Mouse (Mus musculus) kidney, postnatal 10 days (tissue): ENCODE measurements around the gene Mlf1.
A peak's percentile ranks its signal among the peaks of the same experiment; 100 is the strongest.

ENCODE experiments used
- DNase-seq: peaks from one replicate; pipeline ENCODE4 v3.0.0; 2021; ENCODE audit warnings: mixed read lengths

Mlf1 gene

DNA sequence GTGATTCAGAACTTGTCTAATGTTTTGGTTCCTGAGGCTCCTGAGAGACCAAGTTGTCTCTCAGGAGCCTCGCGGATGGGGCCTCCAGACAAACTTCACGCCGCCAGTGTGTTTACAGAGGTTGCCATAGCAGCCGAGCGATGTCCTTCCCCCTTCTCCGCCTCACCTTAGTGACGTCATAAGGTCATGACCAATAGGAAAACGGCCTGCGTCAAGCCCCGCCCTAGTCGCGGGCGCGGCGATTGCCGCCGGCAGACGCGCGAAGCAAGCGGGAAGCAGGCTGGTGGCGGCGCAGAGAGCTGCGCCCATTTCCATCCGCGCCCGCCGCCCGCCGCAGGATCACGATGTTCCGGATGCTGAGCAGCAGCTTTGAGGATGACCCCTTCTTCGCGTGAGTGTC is at the start of gene Mlf1:
Mlf1 (plus strand) TSS at position 226 of the 400 bp plus-strand sequence.
- DNase-seq = peak; percentile 89

DNA sequence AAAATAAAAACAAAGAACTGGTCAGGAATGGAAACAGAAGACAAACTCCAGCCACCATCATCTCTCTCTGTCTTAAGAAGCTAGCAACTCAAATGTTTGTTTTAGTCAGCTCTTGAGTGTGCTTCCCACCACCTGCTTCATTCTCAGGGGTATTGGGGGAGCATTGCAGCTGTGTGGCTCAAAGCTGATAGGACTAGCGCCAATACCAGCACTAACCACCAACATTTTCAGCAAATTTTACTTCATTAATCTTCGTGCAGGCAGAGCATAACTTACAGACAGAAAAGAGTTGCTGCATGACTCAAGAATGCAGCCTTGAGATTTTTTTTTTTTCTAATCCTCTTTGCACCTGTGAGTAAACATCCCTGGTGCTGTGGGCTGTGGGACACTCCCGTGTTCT is 34.3 kb upstream of the Mlf1 start:
- no peak for DNase-seq

DNA sequence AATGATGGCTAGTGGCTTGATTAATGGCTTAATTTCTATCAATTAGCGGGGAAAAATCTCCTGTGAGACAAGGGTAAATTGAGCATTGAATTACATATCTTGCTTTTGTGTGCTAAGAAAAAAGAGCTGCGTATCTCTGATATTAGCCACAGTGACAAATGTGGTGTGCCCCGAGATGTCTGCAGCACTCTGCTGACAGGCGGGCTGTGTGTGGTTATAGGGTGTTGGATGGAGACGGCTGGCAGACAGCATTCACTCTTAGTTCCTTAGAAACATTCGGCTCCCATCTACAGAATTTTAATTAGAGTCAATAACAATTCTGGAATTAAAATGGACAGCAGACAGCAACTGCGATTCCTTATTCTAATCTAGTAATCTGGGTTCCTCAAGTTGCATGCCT is 33.0 kb upstream of the Mlf1 start:
- no peak for DNase-seq

DNA sequence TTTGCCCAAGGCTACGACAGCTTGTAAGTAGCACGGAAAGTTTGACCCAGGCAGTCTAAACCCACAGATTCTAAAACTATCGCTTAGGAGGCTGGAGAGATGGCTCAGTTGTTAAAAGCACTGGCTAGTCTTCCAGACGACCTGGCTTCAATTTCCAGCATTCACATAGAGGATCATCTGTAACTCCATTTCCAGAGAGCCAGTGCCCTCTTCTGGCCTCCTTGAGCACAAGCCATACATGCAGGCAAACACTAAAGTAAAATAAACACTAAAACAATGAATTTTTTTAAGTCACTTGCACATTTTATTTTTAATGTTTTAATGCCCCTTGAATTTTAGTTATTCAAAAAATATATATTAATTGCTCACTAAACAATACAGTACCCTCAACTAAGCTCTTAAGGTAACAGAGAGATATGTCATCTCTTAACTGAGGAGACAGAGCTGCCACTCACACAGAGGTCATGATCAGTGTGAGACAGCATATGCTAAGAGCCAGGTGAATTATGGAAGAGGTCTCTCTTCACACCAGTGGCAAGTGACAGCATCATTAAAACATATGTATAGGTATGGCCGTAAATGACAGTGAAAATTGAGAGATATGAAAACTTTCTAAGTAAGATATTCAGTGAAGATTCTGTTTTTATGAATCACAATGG is 30.8 kb upstream of the Mlf1 start:
- DNase-seq = peak; percentile 8

DNA sequence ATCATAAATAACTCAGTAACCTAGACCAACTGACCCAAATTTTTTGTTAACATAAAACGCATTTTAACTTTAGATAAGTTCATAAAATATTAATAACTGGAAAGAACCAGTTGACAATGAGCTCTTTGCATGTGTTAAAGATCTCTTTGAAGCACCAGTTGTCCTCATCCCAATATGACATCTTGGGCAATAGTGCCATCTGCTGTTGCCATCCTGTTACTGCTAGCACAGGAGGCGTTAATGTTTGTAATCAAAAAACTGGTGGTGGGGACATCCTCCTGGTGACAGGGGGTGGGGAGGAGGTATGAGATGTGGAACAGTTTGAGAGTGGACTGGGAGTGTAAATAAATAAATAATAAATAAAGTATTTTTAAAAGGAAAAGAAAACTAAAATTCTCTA is 29.3 kb upstream of the Mlf1 start:
- peak; percentile 66 for DNase-seq

DNA sequence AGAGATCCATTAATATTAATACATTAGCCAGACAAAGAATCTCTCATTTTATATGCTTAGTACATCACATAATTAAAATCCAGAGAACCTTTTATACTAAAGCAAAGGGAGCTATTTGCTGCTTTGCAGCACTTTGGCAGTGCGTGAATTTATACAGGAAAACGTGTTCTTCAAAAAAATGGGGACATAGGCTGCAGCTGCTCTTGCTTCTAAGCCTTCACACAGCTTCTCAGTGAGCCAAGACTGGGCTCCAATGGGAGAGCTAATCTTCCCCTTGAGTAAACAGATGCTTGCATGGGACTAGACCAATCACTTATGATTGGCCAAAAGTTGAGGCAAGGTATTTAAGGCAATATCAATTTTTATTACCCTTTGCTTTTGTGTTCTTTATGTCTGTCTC is 27.2 kb upstream of the Mlf1 start:
- no peak for DNase-seq

DNA sequence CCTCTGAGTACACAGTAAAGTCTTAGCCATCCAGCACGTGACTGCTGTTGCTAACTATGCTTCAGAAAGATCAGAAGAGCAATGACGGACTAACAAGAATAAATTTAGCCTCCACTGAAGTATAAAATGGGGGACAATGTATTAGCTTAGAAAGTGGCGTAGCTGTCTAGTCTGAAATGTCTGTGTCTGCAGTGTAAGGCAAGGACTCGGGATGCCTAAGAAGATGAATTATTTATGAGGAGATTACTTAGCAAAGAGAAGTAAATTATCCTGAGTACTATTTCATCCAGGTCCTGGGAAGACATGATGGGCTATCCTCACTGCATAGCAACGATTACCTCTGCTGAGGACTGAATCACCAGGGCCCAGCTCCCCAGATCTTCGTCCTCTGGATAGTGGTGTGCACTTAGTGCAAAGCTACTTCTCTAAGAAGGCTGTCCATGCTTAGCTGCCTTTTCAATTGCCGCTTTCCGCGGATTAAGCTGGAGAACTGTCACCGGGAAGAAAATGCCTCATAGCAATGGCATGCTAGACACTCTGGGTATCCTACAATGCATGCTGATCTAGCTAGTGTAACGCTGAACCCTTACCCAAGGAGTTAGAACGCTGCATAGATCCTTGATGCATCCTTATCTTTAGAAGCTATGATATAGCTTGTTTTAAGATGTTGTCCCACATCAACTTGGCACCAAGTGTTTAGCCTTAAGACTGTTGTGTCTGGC is 22.3 kb upstream of the Mlf1 start:
- DNase-seq = no peak

DNA sequence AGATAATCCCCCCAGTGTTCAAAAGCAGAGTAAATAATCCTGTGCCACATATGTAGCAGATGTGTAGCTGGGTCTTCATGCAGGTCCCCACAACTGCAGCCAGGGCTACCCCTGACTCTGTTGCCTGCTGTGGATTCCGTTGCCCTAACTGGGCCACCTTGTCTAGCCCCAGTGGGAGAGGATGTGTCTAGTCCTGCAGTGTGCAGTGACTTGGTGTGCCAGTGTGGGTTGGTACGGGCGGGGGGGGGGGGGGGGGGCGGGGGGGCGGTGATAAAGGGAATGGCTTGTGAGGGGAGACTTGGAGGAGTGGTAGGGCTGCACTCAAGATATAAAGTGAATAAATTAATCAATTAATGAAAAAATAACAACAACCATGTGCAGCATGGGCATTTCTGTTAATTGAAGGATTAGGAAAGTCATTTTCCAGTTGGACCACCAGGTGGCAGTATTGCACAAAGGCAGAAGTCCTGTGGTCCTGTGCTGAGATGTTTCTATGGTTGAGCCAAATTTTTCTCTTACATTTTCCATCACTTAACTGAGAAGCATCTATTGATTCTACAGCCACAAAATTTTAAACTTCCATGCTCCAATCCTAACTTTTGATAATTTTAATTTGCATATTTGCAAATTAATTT is 21.7 kb upstream of the Mlf1 start:
- peak; percentile 47 for DNase-seq

DNA sequence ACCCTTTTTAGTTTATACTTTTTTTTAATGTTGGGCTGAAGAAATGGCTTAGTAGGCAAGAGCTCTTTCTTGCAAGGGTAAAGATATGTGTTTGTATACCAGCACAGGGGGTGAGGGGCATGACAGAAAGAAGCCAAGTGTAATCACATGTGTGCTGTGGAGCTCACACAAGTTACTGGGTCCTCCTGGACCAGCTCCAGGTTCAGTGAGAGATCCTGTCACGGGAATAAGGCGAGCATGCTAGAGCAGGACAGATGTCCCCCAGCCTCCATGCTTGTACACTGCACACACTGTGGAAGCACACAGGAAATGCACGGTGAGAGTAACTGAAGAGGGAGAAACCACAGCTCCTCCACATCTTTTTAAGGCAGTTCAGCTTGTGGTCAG is 21.1 kb upstream of the Mlf1 start:
- no peak for DNase-seq

DNA sequence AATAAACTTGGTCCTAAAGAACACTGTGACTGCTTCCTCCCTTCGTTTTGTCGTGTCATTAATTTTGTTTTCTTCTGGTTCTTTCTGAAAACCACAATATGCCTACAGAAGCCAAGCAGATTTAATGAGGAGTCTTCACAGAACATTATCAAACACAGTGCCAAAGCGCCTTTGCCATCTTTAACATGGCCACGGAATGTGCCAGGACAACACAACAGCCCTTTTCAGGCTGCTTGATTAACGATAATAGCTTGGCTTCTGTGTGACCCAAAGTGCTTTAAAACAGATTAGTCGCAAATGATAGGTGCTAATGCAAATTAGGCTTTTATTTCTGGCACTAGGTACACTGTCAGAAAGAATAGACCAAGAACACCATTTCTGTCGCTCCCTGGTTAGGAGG is 15.5 kb upstream of the Mlf1 start:
- no peak for DNase-seq

DNA sequence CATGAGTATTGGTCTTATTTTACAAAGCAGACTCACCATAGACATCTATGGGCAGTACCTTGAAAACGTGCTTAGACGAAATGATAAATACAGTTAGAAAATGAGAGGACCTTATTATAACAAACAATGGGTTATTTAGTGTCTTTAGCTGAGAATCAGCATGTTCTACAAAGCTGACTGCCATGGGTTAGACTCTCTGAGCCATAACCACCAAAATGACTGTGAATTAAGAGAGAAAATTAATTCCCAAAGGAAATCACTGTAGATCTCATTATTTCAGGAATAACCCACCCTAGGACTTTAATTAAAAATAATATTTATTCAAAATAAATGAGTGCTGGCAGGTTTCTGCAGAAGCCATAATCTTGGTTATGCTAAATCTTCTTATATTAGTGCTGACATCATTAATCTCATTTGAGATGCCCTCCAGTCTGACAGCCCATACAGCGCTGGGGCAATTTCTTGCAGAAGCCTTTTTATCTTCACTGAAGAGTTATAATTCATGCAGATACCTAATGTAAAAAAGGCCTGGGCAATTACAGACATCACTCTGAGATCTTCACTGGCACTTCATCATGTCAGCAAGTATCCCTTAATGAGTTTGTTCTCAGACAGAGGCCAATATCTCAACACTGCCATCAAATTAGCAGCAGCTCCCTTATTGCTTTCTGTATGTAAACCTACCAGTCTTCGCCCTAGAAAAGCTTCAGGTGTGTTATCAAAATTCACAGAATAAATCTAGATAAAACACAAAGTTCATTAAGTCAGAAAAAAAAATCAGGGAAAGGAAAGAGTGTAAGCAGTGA is 7.6 kb upstream of the Mlf1 start:
- DNase-seq = no peak

DNA sequence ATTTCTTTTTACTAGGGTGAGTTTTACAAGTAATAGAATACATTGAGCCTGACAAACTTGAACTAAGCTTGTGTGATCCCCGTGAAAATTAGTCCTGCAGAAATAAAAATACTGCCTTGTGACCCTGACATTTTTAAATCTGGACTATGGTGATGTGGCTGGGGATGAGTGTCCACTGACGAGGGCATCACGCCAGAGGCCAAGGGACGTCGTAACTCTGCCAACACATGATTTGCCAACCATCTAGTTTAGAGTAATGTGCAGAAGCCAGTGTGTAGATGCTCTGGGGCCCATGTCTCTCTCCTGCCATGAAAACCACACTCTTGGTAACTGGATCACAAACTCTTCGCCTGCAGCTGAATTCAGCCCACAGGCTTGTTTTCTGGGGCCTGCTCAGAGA is 6.4 kb upstream of the Mlf1 start:
- no peak for DNase-seq

DNA sequence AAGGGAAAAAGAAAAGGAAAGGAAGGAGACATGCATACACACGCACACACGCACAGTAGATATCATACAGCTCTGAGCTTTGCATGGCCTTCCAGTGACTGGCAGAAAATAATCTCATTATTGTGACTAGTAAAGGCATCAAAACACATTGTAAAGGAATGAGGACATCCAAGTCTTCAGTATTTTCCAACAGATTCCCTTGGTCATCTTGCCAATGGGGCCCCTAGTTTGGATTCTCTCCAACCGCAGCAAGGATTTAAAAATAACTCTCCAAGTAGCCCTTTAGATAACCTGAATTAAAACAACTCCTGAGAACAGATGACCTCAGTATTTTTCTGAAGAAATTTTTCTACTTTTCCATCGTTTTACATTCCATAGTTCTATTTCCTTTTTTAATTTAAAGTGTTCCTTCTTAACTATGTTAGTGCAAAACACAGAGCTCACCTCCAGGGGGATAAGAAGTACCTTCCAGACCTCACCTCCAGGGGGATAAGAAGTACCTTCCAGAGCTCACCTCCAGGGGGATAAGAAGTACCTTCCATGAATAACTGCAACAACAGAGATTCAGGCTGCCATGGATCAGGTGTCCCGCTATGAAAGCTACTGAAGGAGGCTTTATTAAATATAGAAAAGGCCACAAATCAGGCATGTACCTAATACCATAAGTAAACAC is 4.4 kb upstream of the Mlf1 start:
- no peak for DNase-seq

DNA sequence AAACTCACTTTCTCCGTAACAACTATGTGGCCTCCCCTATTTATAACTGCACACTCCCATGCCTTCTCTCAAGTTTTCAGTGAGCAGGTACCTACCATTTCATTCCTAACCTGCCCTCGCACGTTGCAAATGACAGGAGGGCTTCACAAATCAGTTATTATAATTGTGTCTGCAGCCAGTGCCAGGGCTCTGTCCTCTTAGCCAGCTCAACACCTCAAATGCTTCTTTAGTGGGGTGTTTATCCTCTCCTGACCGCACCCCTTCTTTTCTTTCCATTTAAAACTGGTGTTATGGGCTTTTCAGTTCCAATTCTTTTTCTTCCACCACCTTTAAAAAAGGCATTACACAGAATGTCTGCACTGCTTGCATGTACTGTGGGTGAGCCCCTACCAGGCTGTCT is 1.7 kb upstream of the Mlf1 start:
- DNase-seq = no peak

DNA sequence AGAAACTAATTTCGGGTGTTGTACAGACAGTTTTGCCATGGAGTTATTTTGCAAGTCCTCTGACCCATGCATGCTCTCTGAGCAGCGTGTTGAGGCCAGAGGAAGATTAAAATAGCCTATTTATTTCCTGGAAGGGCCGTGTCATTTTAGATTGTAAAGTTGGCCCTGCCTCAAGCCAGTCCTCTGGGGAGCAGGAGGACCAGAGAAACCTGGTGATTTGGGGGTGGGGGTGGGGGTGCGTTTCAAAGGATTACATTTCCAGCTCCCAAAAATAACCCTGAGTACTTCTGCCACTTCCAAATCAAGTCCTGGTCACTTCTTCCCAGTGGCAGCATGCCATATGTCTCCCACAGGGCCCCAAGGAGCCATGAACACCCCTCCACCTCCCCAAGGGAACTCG is 1.1 kb upstream of the Mlf1 start:
- no peak for DNase-seq

DNA sequence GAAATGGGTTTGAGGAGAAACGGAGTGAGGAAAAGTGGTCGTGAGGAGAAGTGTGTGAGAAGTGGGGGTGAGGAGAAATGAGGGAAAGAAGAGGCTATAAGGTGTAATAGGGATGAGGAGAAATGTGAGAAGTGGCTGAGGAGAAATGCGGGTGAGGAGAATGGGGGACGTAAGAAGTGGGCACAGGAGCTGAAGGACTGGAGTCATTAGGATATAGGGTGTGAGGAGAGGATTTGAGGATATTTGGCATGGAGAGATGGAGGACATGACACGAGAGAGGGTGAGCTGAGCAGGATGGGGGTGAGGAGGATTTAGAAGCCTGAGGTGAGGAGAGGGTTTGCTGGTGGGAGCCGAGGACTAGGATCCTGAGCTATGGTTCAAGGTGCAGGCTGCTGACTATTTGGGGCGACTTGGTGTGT is 472 bp downstream of the Mlf1 start:
- no peak for DNase-seq

DNA sequence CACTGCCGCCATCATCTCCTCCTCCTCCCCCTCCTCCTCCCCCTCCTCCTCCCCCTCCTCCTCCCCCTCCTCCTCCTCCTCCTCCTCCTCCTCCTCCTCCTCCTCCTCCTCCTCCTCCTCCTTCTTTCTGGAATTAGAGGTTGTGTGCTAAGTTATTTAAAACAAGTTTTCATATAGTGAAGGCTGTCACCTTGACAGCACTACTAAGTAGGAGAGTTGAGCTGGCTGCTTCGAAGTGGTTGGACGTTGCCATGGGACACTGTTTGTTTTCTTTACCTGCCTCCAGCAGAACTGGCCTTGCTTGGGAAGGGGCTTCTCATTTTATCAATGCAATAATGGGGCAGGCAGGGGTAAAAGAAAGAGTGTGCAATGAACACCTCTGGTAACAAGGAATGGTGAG is 1.2 kb downstream of the Mlf1 start, which contains the start of gene Gm17402:
Gm17402 (minus strand) TSS at position 101 of the 400 bp plus-strand sequence.
- DNase-seq = no peak

DNA sequence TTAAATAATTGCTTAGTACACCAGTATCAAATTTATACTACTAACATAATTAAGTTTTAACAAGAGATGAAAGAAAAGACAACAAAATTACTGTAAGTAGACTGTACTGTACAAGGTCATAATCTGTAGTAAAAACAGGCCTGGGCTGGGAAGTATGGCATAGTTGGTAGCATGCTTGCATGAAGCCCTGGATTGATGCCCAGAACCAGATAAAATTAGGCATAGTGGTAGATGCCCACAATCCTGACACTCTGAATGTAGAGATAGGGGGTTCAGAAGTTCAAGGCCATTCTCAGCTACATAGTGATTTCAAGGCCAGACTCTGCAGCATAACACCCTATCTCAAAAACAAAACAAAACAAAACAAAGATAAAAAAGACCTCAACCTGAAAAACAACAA is 4.3 kb downstream of the Mlf1 start:
- no peak for DNase-seq

DNA sequence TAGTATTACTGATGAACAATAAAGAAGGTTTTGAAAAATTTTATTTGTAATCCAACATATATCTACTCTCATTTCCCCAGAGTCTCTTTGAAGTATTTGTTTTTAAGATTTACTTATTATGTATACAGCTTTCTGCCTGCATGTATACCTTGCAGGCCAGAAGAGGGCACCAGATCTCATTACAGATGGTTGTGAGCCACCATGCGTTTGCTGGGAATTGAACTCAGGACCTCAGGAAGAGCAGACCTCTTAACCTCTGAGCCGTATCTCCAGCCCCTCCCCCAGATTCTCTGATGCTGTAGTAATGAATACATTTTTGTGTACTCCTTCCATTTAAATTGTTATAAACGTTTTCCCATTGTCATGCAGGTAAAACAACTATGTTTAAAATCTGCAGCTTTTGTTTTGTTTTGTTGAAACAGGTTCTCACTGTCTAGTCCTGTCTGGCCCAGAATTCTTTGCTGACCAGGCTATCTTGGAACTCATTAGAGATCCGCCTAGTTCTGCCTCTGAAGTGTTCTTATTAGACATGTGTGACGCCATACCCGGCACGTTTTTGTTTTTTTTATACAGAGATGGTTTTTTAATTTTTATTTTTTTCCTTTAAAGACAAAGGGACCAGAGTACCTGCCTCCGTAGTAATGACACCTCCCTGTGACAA is 55.6 kb downstream of the Mlf1 start:
- no peak for DNase-seq

DNA sequence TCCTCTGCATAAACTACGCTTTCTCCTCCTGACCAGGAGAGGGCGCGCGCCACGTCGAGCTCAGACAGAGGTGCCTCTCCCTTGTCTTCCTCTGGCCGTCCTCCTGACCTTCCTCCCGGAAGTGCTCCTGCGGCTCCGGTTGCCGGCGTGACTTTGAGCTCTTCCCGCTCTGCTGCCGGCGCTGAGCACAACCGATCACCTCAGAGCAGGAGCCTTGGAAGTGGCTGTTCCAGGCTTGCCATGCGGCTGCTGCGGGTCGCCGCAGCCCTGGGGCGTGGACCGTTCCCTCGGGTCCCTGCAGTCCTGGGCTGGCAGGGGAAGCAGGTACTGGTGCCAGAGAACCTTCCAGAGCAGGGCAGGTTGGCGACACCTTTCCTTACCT is 56.1 kb downstream of the Mlf1 start, which contains the start of gene Gfm1:
Gfm1 (plus strand) TSS at position 98 of the 382 bp plus-strand sequence.
- DNase-seq = peak; percentile 94

DNA sequence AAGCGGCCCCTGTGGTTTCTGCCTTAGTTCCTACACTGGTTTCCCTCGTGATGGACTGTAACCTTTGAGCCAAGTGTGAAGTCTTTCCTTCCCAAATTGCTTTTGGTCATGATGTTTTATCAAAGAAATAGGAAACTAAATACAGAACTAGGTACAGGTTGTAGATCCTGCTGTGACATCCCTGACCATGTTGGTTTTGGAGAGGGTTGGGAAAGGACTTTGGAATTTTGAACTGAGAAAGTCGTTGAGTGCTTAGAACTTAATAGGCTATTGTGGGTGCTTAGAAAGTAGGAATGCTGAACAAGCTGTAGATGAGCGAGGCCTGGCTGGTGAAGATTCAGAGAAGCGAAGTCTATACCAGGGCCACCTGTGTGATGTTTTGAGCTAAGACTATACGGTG is 60.1 kb downstream of the Mlf1 start:
- DNase-seq = no peak

DNA sequence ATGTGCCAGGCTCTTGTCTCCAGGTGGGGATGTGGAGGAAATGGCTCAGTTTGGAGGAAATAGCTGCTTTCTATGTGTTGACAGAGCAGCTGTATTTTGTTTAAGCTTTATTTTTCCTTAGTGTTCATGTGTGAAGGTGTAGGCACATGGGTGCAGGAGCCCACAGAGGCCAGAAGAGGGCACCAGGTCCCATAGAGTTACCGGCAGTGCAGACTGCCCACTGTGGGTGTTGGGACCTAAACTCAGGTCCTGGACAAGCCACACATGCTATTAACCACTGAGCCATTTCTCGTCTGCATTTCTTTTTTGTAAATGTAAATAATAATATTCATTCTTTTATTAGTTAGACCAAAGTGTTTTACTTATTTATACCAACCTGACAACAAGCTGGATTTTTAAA is 73.2 kb downstream of the Mlf1 start:
- no peak for DNase-seq
